Mouse (Mus musculus): Measurements from ENCODE around the gene Prr7. TPM values are rescaled to one million over a fixed set of nuclear protein-coding genes. Genes with fewer than 3 reads are reported as not detected.

Gene Prr7
- polyA plus RNA-seq (2016; fragmentation: Nextera tagmentation; extraction: Ambion mirVana): 0.41 TPM in 1 of 2 replicates, not detected in the other

DNA sequence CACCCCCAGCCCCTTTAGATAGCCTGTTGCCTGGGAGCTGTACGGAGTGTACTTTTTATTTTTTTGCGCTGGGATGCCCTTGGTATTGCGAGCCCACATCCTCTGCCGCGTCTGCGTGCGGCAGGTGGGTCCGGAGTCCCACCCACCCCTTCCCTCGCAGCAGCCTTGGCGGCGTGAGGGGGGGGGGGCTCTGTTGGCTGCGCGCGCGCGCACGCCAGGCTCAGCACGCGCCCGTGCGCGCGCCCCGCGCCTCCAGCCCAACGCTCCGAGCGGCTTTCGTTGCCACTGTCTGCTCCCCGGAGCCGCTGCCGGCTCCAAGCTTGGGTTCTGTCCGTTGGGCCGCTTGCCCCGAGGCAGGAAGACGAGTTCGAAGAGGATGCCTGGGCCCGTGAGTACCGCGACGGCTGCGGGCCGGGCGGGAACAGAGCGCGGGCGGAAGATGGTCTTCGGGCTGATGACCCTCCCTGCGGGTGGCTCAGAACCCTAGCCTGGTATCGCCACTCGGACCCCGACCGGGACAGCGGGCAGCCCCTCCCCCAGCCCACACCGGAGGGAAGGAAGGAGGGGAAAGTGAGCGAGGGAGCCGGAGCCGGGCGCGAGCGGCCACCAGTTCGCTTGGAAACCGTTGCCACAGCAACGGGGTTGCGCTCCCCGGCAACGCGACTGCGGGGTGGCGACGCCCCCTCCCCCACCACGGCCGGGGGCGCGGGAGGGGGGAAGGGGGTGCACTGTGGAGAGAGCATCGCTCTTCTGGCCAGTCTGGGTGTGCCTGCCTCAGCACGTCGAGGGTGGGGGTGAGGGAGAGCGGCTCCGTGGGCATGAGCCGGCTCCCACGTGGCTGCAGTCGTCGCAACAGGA lies at the start of gene Prr7:
Gene Prr7 (plus strand): TSS at position 241 of the 858 bp plus-strand sequence.
- Histone ChIP-seq H3K9me3 (replicated peaks) (no peaks in the 10 kb centered on the region), H3K4me1 (replicated peaks) (peaks cover 16% of the 10 kb centered on the region), H3K36me3 (peaks cover 30% of the 10 kb centered on the region), H3K27ac (ENCODE audit: poor library complexity, severe bottlenecking) (no peak within 1 kb of the TSS), H3K4me2 (peak within 1 kb of the TSS; percentile 90), H3K9ac (peak within 1 kb of the TSS; percentile 76), H3K27me3 (replicated peaks) (peaks cover 52% of the 10 kb centered on the region), H3K4me3 (peak within 1 kb of the TSS; percentile 60)
- under 1% methylated on average over 73 of the region's 84 CpGs for WGBS
- peak; percentile 58 for ATAC-seq (ENCODE audit: insufficient number of reproducible peaks, low FRiP score)

DNA sequence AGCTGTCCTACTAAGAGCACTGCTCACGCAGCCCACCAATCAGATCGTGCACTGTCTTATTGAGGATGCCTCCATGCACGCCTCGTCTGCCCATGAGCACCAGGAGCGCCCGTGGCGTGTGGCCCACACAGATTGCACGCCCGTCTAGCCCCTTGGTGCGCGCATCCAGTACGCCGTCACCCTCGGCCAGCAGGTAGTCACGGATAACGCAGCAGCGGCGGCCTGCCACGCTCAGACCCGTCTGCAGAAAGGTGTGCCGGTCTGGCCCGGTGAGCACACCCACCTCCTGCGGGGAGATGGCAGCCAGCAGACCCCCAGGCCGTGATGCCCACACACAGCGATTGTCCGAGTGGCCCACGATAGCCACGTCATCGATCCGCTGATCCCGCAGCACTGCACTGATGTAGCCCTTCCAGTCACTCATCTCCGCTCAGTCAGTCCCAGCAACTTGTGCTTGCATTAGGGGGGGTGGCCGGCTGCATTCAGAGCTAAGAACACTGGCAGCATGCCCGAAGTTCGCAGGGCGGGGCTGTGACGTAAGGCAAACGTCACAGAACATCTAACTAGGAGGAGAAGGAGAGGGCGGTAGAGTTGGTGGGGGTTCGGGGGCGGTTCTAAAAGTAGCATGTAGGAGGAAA lies 49.2 kb upstream of the Prr7 start, which contains the start of gene Pfn3:
Gene Pfn3 (minus strand): TSS at position 490 of the 638 bp plus-strand sequence.
- 13% methylated on average over 41 of the region's 41 CpGs for WGBS
- peak within 1 kb of the TSS; percentile 32 for H3K4me3 ChIP-seq
- no peaks in the 10 kb centered on the region for H3K36me3 ChIP-seq
- peaks cover 7% of the 10 kb centered on the region for H3K4me1 ChIP-seq (replicated peaks)
- no peaks in the 10 kb centered on the region for H3K9me3 ChIP-seq (replicated peaks)
- H3K4me2 ChIP-seq: peak within 1 kb of the TSS; percentile 63
- H3K27me3 ChIP-seq (replicated peaks): peaks cover 79% of the 10 kb centered on the region
- ATAC-seq (ENCODE audit: insufficient number of reproducible peaks, low FRiP score): no peak
- no peak within 1 kb of the TSS for H3K27ac ChIP-seq (ENCODE audit: poor library complexity, severe bottlenecking)
- peak within 1 kb of the TSS; percentile 34; the same call in 1 of the 2 replicates for H3K9ac ChIP-seq

DNA sequence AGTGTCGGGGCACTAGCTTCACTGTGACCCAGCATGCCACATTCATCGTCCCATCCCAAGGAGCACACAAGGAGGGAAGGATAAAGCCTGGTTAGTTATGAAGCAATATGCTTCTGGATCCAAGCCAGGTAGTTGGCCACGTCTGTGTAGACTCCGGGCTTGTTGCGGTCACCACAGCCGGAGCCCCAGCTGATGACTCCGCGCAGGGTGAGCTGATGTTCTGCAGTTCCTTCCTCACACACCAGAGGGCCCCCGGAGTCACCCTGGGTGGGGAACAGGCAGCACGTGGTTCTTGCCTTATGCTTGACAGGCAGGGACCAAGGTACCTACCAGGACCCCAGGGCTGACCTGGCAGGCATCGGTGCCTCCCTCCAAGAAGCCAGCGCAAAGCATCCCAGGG lies 46.1 kb upstream of the Prr7 start:
- H3K27ac ChIP-seq (ENCODE audit: poor library complexity, severe bottlenecking): no peak overlapping the region
- H3K9ac ChIP-seq: no peak overlapping the region
- H3K36me3 ChIP-seq: no peaks in the 10 kb centered on the region
- WGBS: 13% methylated on average over 12 of the region's 12 CpGs
- H3K9me3 ChIP-seq (replicated peaks): no peaks in the 10 kb centered on the region
- peak; percentile 63; the same call in 1 of the 2 replicates for ATAC-seq (ENCODE audit: insufficient number of reproducible peaks, low FRiP score)
- H3K4me2 ChIP-seq: no peak overlapping the region
- H3K4me1 ChIP-seq (replicated peaks): peaks cover 16% of the 10 kb centered on the region
- peaks cover 84% of the 10 kb centered on the region for H3K27me3 ChIP-seq (replicated peaks)
- no peak overlapping the region for H3K4me3 ChIP-seq

DNA sequence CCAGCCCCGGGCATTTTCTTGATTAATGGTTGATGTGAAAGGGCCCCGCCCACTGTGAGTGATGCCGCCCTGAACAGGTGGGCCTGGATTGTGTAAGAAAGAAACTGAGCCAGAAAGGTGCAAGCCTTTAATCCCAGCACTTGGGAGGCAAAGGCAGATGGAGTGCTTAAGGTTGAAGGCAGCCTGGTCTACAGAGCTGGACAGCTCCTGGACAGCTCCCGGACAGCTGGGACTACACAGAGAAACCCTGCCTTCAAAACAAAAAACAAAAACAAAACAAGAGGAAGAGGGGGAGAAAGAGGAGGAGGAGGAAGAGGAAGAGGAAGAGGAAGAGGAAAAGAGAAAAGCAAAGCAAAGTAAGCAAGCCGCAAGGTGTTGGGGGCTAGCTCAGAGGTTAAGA lies 44.9 kb upstream of the Prr7 start:
- Histone ChIP-seq H3K27ac (ENCODE audit: poor library complexity, severe bottlenecking) (no peak overlapping the region), H3K9me3 (replicated peaks) (no peaks in the 10 kb centered on the region), H3K36me3 (no peaks in the 10 kb centered on the region), H3K4me3 (no peak overlapping the region), H3K27me3 (replicated peaks) (peaks cover 77% of the 10 kb centered on the region), H3K9ac (no peak overlapping the region), H3K4me2 (no peak overlapping the region), H3K4me1 (replicated peaks) (peaks cover 16% of the 10 kb centered on the region)
- 73% methylated on average over 5 of the region's 5 CpGs for WGBS
- no peak for ATAC-seq (ENCODE audit: insufficient number of reproducible peaks, low FRiP score)

DNA sequence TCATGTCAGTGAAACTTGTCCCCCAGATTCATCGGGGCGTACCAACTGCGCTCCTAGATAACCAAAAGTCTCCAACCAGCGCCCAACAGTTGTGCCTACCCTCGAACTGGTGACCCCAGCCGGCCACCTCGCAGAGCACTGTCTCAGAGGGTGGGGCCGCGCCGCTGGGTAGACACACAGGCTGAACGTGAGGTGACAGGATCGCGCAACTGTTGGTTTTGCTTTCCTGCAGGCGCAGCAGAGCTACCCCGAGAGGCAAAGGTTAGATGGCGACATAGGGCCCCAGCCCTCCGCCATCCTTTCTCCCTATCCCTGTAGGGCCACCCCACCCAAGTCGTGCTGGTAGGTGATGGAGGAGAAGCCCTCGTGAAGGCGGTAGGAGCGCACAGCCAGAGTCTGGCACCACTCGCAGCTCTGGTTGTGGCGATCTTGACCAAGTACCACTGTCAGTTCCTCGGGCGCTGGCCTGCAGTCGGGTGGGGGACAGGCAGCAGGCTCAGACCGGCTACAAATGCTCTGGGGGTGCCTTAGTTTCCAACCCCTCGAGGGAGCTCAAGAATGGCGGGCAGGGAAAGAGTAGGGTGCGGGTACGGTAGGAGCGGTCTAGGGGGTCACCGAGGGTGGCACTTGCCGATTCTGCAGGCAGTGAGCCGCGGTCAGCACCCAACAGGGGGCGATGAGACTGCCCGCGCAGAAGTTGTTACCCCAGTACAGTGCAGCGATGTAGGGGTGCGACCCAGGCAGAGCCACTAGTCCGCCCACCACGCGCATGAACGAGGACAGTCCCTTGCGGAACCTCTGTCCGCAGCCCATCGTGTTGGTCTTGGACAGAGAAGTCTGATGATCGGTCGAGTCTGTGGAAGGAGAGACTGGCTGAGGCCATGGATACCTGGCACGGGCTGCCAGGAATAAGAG lies 43.8 kb upstream of the Prr7 start:
- Histone ChIP-seq H3K9me3 (replicated peaks) (no peaks in the 10 kb centered on the region), H3K4me3 (0 out of 2 replicates have a peak overlapping the region, but pooled peaks have one; percentile 10), H3K36me3 (no peaks in the 10 kb centered on the region), H3K27ac (ENCODE audit: poor library complexity, severe bottlenecking) (no peak overlapping the region), H3K4me1 (replicated peaks) (peaks cover 9% of the 10 kb centered on the region; the same call in 1 of the 2 replicates), H3K27me3 (replicated peaks) (peaks cover 65% of the 10 kb centered on the region), H3K4me2 (peak overlapping the region; percentile 38), H3K9ac (no peak overlapping the region)
- ATAC-seq (ENCODE audit: insufficient number of reproducible peaks, low FRiP score): no peak
- WGBS: 22% methylated on average over 51 of the region's 51 CpGs

DNA sequence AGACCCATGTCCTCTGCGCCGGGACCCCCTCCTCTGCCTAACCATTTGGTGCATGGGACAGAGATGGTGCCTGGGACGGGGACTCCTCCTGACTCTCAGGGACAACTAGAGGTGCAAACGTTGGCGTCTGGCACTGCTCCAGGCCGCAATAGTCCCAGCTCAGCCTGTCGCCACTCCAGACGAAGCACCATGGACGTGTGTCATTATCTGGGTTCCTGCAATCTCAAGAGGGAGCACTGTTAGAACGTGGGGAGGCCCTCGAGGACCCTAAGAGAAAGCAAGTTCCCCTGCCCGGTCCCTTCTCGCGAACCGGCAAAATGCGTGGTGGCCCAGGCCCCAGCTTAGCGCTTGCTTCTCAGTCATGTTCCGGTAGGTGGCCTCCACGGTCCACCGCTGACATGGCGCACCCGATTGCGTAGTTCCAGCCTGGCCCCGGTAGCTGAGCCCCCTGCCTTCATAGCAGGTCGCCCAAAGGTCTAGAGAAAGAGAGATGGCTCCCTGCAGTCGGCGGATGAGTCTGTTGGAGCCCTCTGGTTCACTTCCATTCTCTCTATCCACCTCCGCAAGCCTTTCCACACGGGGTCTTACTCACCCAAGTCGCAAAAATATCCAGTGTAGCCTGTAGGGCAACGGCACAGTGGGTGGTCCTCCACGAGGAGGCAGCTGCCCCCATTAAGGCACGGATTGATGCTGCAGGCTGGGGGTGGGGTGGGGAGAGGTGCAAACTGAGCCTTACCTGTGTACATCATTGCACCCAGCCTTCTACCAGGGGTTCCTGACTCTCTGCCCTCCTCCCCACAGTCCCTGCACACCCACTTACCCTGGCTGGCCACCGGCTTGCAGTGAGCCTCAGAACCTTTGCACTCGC lies 42.9 kb upstream of the Prr7 start:
- 10% methylated on average over 35 of the region's 35 CpGs for WGBS

DNA sequence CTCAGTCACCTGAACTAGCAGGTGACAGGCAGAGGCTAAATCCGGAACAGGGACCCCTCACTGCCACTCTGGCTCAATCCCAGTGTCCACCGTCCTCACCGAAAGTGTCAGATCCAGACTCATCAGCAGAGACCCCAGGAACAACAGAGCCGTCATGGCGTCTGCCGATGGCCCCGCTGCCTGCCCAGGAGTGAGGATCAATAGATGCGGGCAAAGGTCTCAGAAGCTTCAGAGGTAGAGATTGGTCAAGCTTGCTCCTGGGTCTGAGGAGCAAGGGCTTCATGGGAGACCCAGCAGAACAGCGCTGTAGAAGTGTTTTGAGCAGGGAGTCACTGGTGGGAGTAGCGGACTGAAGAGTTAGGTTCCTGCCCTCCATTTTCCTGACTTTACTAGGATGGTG lies 37.5 kb upstream of the Prr7 start, which contains the start of gene F12:
Gene F12 (minus strand): TSS at position 181 of the 400 bp plus-strand sequence.
- Histone ChIP-seq H3K27me3 (replicated peaks) (peaks cover 38% of the 10 kb centered on the region), H3K4me3 (no peak within 1 kb of the TSS), H3K4me2 (no peak within 1 kb of the TSS), H3K9me3 (replicated peaks) (no peaks in the 10 kb centered on the region), H3K4me1 (replicated peaks) (no peaks in the 10 kb centered on the region), H3K36me3 (no peaks in the 10 kb centered on the region), H3K9ac (no peak within 1 kb of the TSS), H3K27ac (ENCODE audit: poor library complexity, severe bottlenecking) (no peak within 1 kb of the TSS)
- 82% methylated on average over 10 of the region's 10 CpGs for WGBS
- no peak for ATAC-seq (ENCODE audit: insufficient number of reproducible peaks, low FRiP score)

More for the DNA sequence above, 42.9 kb upstream of the Prr7 start:
- peak overlapping the region; percentile 10; the same call in 1 of the 2 replicates for H3K4me3 ChIP-seq
- no peak overlapping the region for H3K27ac ChIP-seq (ENCODE audit: poor library complexity, severe bottlenecking)
- H3K36me3 ChIP-seq: no peaks in the 10 kb centered on the region
- peak; percentile 39; the same call in 1 of the 2 replicates for ATAC-seq (ENCODE audit: insufficient number of reproducible peaks, low FRiP score)
- H3K9ac ChIP-seq: peak overlapping the region; percentile 26; the same call in 1 of the 2 replicates
- H3K4me2 ChIP-seq: peak overlapping the region; percentile 38
- H3K27me3 ChIP-seq (replicated peaks): peaks cover 70% of the 10 kb centered on the region
- H3K9me3 ChIP-seq (replicated peaks): no peaks in the 10 kb centered on the region
- peaks cover 9% of the 10 kb centered on the region; the same call in 1 of the 2 replicates for H3K4me1 ChIP-seq (replicated peaks)

DNA sequence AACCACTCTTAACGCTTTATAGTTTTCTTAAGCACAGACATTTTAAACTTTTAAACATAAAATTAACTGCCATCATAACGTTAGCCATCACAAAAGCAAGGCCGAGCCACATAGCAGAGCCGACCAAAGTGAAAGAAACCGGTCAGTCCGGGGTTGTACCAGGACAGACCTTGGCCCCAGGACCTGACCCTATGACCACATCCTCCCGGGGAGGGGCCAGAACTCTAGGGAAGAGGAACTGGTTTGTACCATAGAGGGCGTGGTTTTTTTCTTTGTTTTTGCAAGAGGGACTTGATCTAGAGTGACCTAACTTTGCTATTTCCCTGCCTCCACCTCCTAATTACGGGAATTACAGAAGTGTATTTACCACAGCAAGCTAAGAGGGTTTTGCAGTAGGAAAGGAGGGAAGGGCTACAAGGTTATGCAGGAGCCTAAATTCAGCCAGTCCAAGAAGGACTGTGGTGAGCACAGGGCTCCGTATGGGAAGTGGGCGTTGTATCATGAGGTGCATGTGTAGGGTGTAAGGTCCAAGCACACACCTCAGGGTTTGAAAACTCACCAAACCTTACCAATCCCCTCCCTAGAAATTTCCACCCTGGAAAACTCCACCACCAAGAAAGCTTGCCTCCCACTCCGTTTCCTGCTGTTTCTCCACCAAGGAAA lies 34.7 kb upstream of the Prr7 start:
- H3K4me2 ChIP-seq: no peak overlapping the region
- peaks cover 10% of the 10 kb centered on the region for H3K9me3 ChIP-seq (replicated peaks)
- 64% methylated on average over 12 of the region's 12 CpGs for WGBS
- H3K27ac ChIP-seq (ENCODE audit: poor library complexity, severe bottlenecking): no peak overlapping the region
- no peaks in the 10 kb centered on the region for H3K36me3 ChIP-seq
- no peak overlapping the region for H3K4me3 ChIP-seq
- H3K4me1 ChIP-seq (replicated peaks): no peaks in the 10 kb centered on the region
- H3K27me3 ChIP-seq (replicated peaks): peaks cover 21% of the 10 kb centered on the region
- H3K9ac ChIP-seq: no peak overlapping the region
- no peak for ATAC-seq (ENCODE audit: insufficient number of reproducible peaks, low FRiP score)

DNA sequence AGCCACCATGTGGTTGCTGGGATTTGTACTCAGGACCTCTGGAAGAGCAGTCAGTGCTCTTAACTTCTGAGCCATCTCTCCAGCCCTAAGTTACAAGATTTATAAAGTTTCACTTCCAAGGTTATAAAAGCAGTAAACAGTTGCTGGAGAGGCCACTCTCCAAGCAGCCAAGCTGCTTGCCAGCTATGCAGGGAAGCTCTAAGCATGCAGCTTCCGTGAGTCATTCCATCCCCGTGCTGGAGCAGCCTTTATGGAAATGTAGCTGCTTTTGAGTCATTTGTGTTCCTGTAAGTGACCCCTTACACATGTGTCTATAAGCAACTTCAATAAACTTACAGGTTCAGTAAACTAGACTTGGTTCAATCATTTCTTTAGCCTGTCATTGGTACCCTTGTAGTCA lies 33.5 kb upstream of the Prr7 start:
- 73% methylated on average over 2 of the region's 2 CpGs for WGBS
- Histone ChIP-seq H3K9ac (no peak overlapping the region), H3K9me3 (replicated peaks) (peaks cover 11% of the 10 kb centered on the region), H3K27ac (ENCODE audit: poor library complexity, severe bottlenecking) (no peak overlapping the region), H3K36me3 (no peaks in the 10 kb centered on the region), H3K4me1 (replicated peaks) (no peaks in the 10 kb centered on the region), H3K4me3 (no peak overlapping the region), H3K27me3 (replicated peaks) (peaks cover 21% of the 10 kb centered on the region), H3K4me2 (no peak overlapping the region)
- no peak for ATAC-seq (ENCODE audit: insufficient number of reproducible peaks, low FRiP score)
